Mouse (Mus musculus) kidney, postnatal 25 days (tissue): ENCODE data around the gene Zcchc9.
"Not testable (repeated sequence)": the region's sequence is repeated elsewhere in the genome, so short reads cannot be mapped to it uniquely, and the experiment has no call there.

Source experiments
- DNase-seq, 2 experiments: peaks; one replicate each; pipeline ENCODE4 v3.0.0; 2021; ENCODE audit warnings: mixed read lengths in 2 of 2

Gene Zcchc9

GRCm38 (mm10) chr13:91807155-91807839 lies at the start of gene Zcchc9:
Gene Zcchc9, minus strand, starts transcription at chr13:91807705.
- peak; percentile 91 to 93 for DNase-seq

GRCm38 (mm10) chr13:91854412-91854811 lies 46.9 kb upstream of the Zcchc9 start:
- no peak for DNase-seq

GRCm38 (mm10) chr13:91827876-91828275 lies 20.4 kb upstream of the Zcchc9 start:
- no peak for DNase-seq

- no peak for DNase-seq
These were observed 18.6 kb upstream of the Zcchc9 start for GRCm38 (mm10) chr13:91826066-91826465.

- DNase-seq = peak in 1 of 2 experiments; percentile 15
These were observed 17.5 kb upstream of the Zcchc9 start for GRCm38 (mm10) chr13:91824845-91825550.

- DNase-seq = no peak
These were observed 16.2 kb upstream of the Zcchc9 start for GRCm38 (mm10) chr13:91823735-91824134.

- DNase-seq = no peak
These were observed 7.2 kb upstream of the Zcchc9 start for GRCm38 (mm10) chr13:91814670-91815069.

- DNase-seq = no peak
These were observed 2.0 kb upstream of the Zcchc9 start for GRCm38 (mm10) chr13:91809476-91809875.

GRCm38 (mm10) chr13:91807874-91808575 lies 520 bp upstream of the Zcchc9 start:
- no peak for DNase-seq

- no peak for DNase-seq
These were observed 5.8 kb downstream of the Zcchc9 start for GRCm38 (mm10) chr13:91801726-91802125.

- no peak for DNase-seq
These were observed 10.1 kb downstream of the Zcchc9 start for GRCm38 (mm10) chr13:91797442-91797841.

- no peak for DNase-seq
These were observed 10.6 kb downstream of the Zcchc9 start for GRCm38 (mm10) chr13:91796916-91797315.

GRCm38 (mm10) chr13:91796003-91796402 lies 11.5 kb downstream of the Zcchc9 start:
- DNase-seq = no peak

- no peak for DNase-seq
These were observed 11.9 kb downstream of the Zcchc9 start for GRCm38 (mm10) chr13:91795593-91795992.

- DNase-seq = no peak
These were observed 12.5 kb downstream of the Zcchc9 start for GRCm38 (mm10) chr13:91794926-91795436.

GRCm38 (mm10) chr13:91792035-91792434 lies 15.5 kb downstream of the Zcchc9 start:
- no peak for DNase-seq

- no peak for DNase-seq
These were observed 27.6 kb downstream of the Zcchc9 start for GRCm38 (mm10) chr13:91779892-91780291.

GRCm38 (mm10) chr13:91778092-91778491 lies 29.4 kb downstream of the Zcchc9 start:
- DNase-seq = no peak

- no peak for DNase-seq
These were observed 38.5 kb downstream of the Zcchc9 start for GRCm38 (mm10) chr13:91768683-91769651.

- DNase-seq = no peak
These were observed 41.9 kb downstream of the Zcchc9 start for GRCm38 (mm10) chr13:91765627-91766026.

- not testable (repeated sequence) for DNase-seq
These were observed 43.9 kb downstream of the Zcchc9 start for GRCm38 (mm10) chr13:91763654-91764053.
